Mouse (Mus musculus) stomach, postnatal 0 days (tissue): Measurements from ENCODE around the gene Ppp2r5e.

ENCODE experiments used
- CTCF ChIP-seq: IDR thresholded peaks from 2 replicates; pipeline ENCODE4 v1.5.1; 2016; ENCODE audit warnings: antibody characterized with exemption, low read depth, mild to moderate bottlenecking, moderate library complexity
- EP300 ChIP-seq: optimal IDR thresholded peaks from 2 replicates; pipeline ENCODE3; 2016; ENCODE audit warnings: antibody characterized with exemption

GRCm38 (mm10) chr12:75583776-75584175, 12.3 kb downstream of the Ppp2r5e start:
- TF ChIP-seq EP300, result no peak
- TF ChIP-seq CTCF, result no peak
